ENCODE assay signal across 26 mouse cellular contexts in genomic region chr12:29570351-29570750, GRCm38 (mm10). TPM values are rescaled to one million over a fixed set of nuclear protein-coding genes. Genes with fewer than 3 reads are reported as not detected.
"Had no signal": no experiment of that assay in that cellular context is flagged by ENCODE, and none has a peak within 500 bp of the region (broad histone marks: within the 10 kb centered on the region; RNA-seq: fewer than 3 reads in every experiment).

No protein-coding gene starts in this region.

- H3K27ac ChIP-seq: gastrocnemius, adult 2 months; heart, adult 2 months; hindbrain, embryonic 10.5 days; hindbrain, embryonic 14.5 days; intestine, embryonic 15.5 days; limb, embryonic 13.5 days; limb, embryonic 15.5 days; liver, embryonic 12.5 days; liver, embryonic 14.5 days had no signal

- ATAC-seq: inflammation-experienced regulatory T-cells, adult 6 months; intestine, embryonic 15.5 days; intestine, postnatal 0 days; liver, embryonic 12.5 days had no signal

- H3K9me3 ChIP-seq: heart, embryonic 12.5 days; hindbrain, embryonic 10.5 days; intestine, embryonic 15.5 days; limb, embryonic 13.5 days; limb, embryonic 15.5 days; liver, embryonic 12.5 days had no signal

- DNase-seq: gastrocnemius, adult 2 months; gastrocnemius, postnatal 10 days; gastrocnemius, postnatal 25 days; heart, adult 2 months; heart, postnatal 10 days; heart, postnatal 4 days; kidney, adult 18-20 months; kidney, adult 8-10 months; kidney, postnatal 14 days; kidney, postnatal 36 days; layer of hippocampus, postnatal 36 days; left cerebral cortex, postnatal 4 days had no signal

- H3K9ac ChIP-seq: heart, embryonic 12.5 days; hindbrain, embryonic 14.5 days; intestine, embryonic 15.5 days; limb, embryonic 13.5 days; limb, embryonic 15.5 days; liver, embryonic 12.5 days; liver, embryonic 14.5 days had no signal

- H3K4me1 ChIP-seq: heart, embryonic 12.5 days; hindbrain, embryonic 10.5 days; intestine, embryonic 15.5 days; limb, embryonic 13.5 days; limb, embryonic 15.5 days; liver, embryonic 12.5 days had no signal

- H3K27me3 ChIP-seq: heart, embryonic 12.5 days; intestine, embryonic 15.5 days; limb, embryonic 13.5 days; limb, embryonic 15.5 days; liver, embryonic 12.5 days had no signal

- H3K4me2 ChIP-seq: heart, embryonic 12.5 days; hindbrain, embryonic 14.5 days; intestine, embryonic 15.5 days; limb, embryonic 13.5 days; limb, embryonic 15.5 days; liver, embryonic 12.5 days had no signal

- H3K36me3 ChIP-seq: heart, embryonic 12.5 days; hindbrain, embryonic 10.5 days; intestine, embryonic 15.5 days; limb, embryonic 13.5 days; limb, embryonic 15.5 days; liver, embryonic 12.5 days had no signal

- H3K4me3 ChIP-seq: gastrocnemius, adult 2 months; heart, adult 2 months; heart, embryonic 12.5 days; hindbrain, embryonic 10.5 days; intestine, embryonic 15.5 days; limb, embryonic 13.5 days; limb, embryonic 15.5 days; liver, embryonic 12.5 days had no signal

RNA-seq across cellular contexts. Expression of gene Myt1l, which starts 42.2 kb away (rescaled TPM):
- total RNA-seq: gastrocnemius, adult 2 months; granulocyte monocyte progenitor cell, adult 5-6 weeks; heart, adult 2 months; heart, postnatal 25 days; liver, adult 2 months had no signal
- polyA plus RNA-seq: kidney, embryonic 14.5 days; liver, adult 2 months; liver, embryonic 12.5 days; liver, embryonic 14.5 days had no signal
